Mouse (Mus musculus): ENCODE measurements around the gene Dpp7.

DNA sequence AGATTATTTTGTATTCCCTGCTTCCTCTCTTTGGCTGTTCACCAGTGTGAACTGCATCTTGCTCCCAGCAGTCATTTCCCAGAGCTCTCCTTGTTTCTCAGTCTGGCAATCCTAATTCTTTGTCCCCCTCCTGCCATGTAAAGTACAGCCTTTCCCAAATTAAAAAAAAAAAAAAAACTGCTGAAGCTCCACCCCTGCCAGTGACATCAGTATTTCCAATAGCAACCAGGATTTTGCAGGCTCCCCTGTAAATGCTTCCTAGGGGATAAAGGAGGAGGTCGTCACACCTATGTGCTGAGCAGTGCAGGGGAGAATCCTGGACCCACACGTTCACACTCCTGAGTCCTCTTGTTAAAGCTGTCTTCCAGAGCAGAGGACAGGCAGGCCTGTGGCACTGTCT, 36.1 kb downstream of the Dpp7 start:
- no peak for TF ChIP-seq CTCF (IDR thresholded peaks at IDR 0.05)
- TF ChIP-seq EP300 (IDR thresholded peaks at IDR 0.05; ENCODE audit: insufficient read depth, low read depth, low read length) = no peak
